Mouse (Mus musculus) layer of hippocampus, adult 2 months (tissue): ENCODE data around the gene Jade2. TPM values are rescaled to one million over a fixed set of nuclear protein-coding genes. Genes with fewer than 3 reads are reported as not detected.

Source experiments
- DNase-seq, 2 experiments: peaks; one replicate each; pipeline ENCODE4 v3.0.0; 2022; ENCODE audit warnings: low spot score in 2 of 2
- H3K27ac ChIP-seq: fragments of 200-600 bp; 2 replicates; pipeline ENCODE4 v1.8.1; 2022
- H3K4me3 ChIP-seq: fragments of 200-600 bp; 2 replicates; pipeline ENCODE4 v1.8.1; 2022; ENCODE audit warnings: mild to moderate bottlenecking
- CTCF ChIP-seq: fragments of 200-600 bp; conservative IDR thresholded peaks from 2 replicates; pipeline ENCODE4 v1.8.1; 2022; ENCODE audit warnings: antibody characterized with exemption, mild to moderate bottlenecking, moderate library complexity
- long read RNA-seq, 2 experiments: library from polyadenylated mRNA; stranded (forward); transcript quantifications; one replicate each; pipeline ENCODE4 v2.0.0; 2021; ENCODE audit warnings: borderline mapping rate in 2 of 2
- total RNA-seq, 2 experiments: library from RNA; stranded (reverse); gene quantifications; 2 replicates each; pipeline ENCODE4 v1.2.3; 2021

Jade2 gene
- 10 to 100 TPM; 39.2 to 42.1 TPM for total RNA-seq
- long read RNA-seq, experiment 1, full-length matches to known transcripts = 1 of 13 reads
- long read RNA-seq, experiment 1, partial matches to known transcripts = 10 of 13 reads
- long read RNA-seq, experiment 1, other reads (novel, unspliced or antisense) = 2 of 13 reads
- long read RNA-seq, experiment 2, full-length matches to known transcripts = 2 of 11 reads
- long read RNA-seq, experiment 2, partial matches to known transcripts = 8 of 11 reads
- long read RNA-seq, experiment 2, other reads (novel, unspliced or antisense) = 1 of 11 reads

- peak within 1 kb of the TSS; percentile 100 for H3K27ac ChIP-seq
- H3K4me3 ChIP-seq = peak within 1 kb of the TSS; percentile 89
- TF ChIP-seq CTCF = peak; percentile 20; the same call in 1 of the 2 replicates
- DNase-seq = peak; percentile 44 to 55
Measured at GRCm38 (mm10) chr11:51857081-51857671, at the start of gene Jade2. Gene Jade2, minus strand, starts transcription at chr11:51857653.

- Histone ChIP-seq H3K27ac (no peak overlapping the region), H3K4me3 (no peak overlapping the region)
- DNase-seq = no peak
- no peak for TF ChIP-seq CTCF
Measured at GRCm38 (mm10) chr11:51904224-51904623, 46.8 kb upstream of the Jade2 start.

- Histone ChIP-seq H3K27ac (no peak overlapping the region), H3K4me3 (no peak overlapping the region)
- DNase-seq = no peak
- TF ChIP-seq CTCF = no peak
Measured at GRCm38 (mm10) chr11:51899691-51900090, 42.2 kb upstream of the Jade2 start.

- peak; percentile 73 to 83 for DNase-seq
- Histone ChIP-seq H3K4me3 (peak overlapping the region; percentile 23; the same call in 1 of the 2 replicates), H3K27ac (peak overlapping the region; percentile 67)
- peak; percentile 34 for TF ChIP-seq CTCF
Measured at GRCm38 (mm10) chr11:51898326-51899080, 41.0 kb upstream of the Jade2 start.

GRCm38 (mm10) chr11:51897311-51897710, 39.9 kb upstream of the Jade2 start:
- no peak for DNase-seq
- H3K27ac ChIP-seq = 0 out of 2 replicates have a peak overlapping the region, but pooled peaks have one; percentile 41
- no peak for TF ChIP-seq CTCF
- no peak overlapping the region for H3K4me3 ChIP-seq

GRCm38 (mm10) chr11:51896012-51896411, 38.6 kb upstream of the Jade2 start:
- DNase-seq = no peak
- TF ChIP-seq CTCF = no peak
- Histone ChIP-seq H3K4me3 (no peak overlapping the region), H3K27ac (no peak overlapping the region)

- no peak overlapping the region for H3K27ac ChIP-seq
- no peak overlapping the region for H3K4me3 ChIP-seq
- DNase-seq = no peak
- no peak for TF ChIP-seq CTCF
Measured at GRCm38 (mm10) chr11:51885681-51886080, 28.2 kb upstream of the Jade2 start.

- TF ChIP-seq CTCF = no peak
- Histone ChIP-seq H3K27ac (no peak overlapping the region), H3K4me3 (no peak overlapping the region)
- DNase-seq = no peak
Measured at GRCm38 (mm10) chr11:51884092-51884491, 26.6 kb upstream of the Jade2 start.

GRCm38 (mm10) chr11:51883670-51884069, 26.2 kb upstream of the Jade2 start:
- no peak overlapping the region for H3K4me3 ChIP-seq
- TF ChIP-seq CTCF = no peak
- no peak for DNase-seq

GRCm38 (mm10) chr11:51881776-51882175, 24.3 kb upstream of the Jade2 start:
- TF ChIP-seq CTCF = no peak
- no peak for DNase-seq

More at GRCm38 (mm10) chr11:51883670-51884069, 26.2 kb upstream of the Jade2 start:
- H3K27ac ChIP-seq = no peak overlapping the region

GRCm38 (mm10) chr11:51881041-51881730, 23.7 kb upstream of the Jade2 start:
- DNase-seq = no peak
- Histone ChIP-seq H3K27ac (no peak overlapping the region), H3K4me3 (no peak overlapping the region)
- no peak for TF ChIP-seq CTCF

More at GRCm38 (mm10) chr11:51881776-51882175, 24.3 kb upstream of the Jade2 start:
- Histone ChIP-seq H3K4me3 (no peak overlapping the region), H3K27ac (no peak overlapping the region)

- Histone ChIP-seq H3K27ac (no peak overlapping the region), H3K4me3 (no peak overlapping the region)
- no peak for TF ChIP-seq CTCF
- no peak for DNase-seq
Measured at GRCm38 (mm10) chr11:51876943-51877344, 19.5 kb upstream of the Jade2 start.
